Mouse (Mus musculus) gastrocnemius, adult 8-10 months (tissue): Measurements from ENCODE around the gene Hsd17b13. TPM values are rescaled to one million over a fixed set of nuclear protein-coding genes. Genes with fewer than 3 reads are reported as not detected.

Source experiments
- total RNA-seq, 4 experiments: library from RNA; stranded (reverse); gene quantifications; 2 replicates each; pipeline ENCODE4 v1.2.4; 2022

The Hsd17b13 gene
- total RNA-seq, 4 experiments from 2014 or later = not detected

Other genes starting within 250 kb of the Hsd17b13 start
- 10 to 100 TPM; 24.2 to 29.4 (median 27.6) TPM for gene Klhl8, start 66.2 kb downstream of the Hsd17b13 start, total RNA-seq
- 1 to 10 TPM; 4.8 to 8.4 (median 7.0) TPM for gene Hsd17b11, start 44.5 kb upstream of the Hsd17b13 start, total RNA-seq
- 10 to 100 TPM; 62.8 to 74.7 (median 69.1) TPM for gene Nudt9, start 68.9 kb upstream of the Hsd17b13 start, total RNA-seq
- not detected for gene Gm17660, start 100.2 kb upstream of the Hsd17b13 start, total RNA-seq
- 100 to 1,000 TPM in 2 of 4 experiments, 10 to 100 TPM in 2; 70.3 to 108 (median 94.1) TPM for gene Sparcl1, start 136.3 kb upstream of the Hsd17b13 start, total RNA-seq
- not detected for gene Dspp, start 193.3 kb upstream of the Hsd17b13 start, total RNA-seq
- gene Dmp1, start 225.2 kb upstream of the Hsd17b13 start, total RNA-seq = 1 to 10 TPM in 1 of 4 experiments, under 1 TPM in 3; 0.51 to 1.2 (median 0.68) TPM